Mouse (Mus musculus) stomach, embryonic 14.5 days (tissue): ENCODE results near the gene I830077J02Rik. TPM values are rescaled to one million over a fixed set of nuclear protein-coding genes. Genes with fewer than 3 reads are reported as not detected.

Source experiments
- ATAC-seq: fragments of 200-750 bp; cut with Nextera tagmentation; 2 replicates; pipeline ENCODE4 v1.8.0; 2017; ENCODE audit warnings: low read depth, moderate TSS enrichment; ENCODE audit not compliant: insufficient number of reproducible peaks, insufficient read depth, low FRiP score
- H3K27ac ChIP-seq: fragments of 300-500 bp; sonication (generic); 2 replicates; pipeline ENCODE4 v1.5.1; 2014; ENCODE audit warnings: mild to moderate bottlenecking, low read length, moderate library complexity, mixed read lengths
- H3K27me3 ChIP-seq: fragments of 300-500 bp; sonication (generic); 2 replicates; pipeline ENCODE4 v1.6.1; 2014; ENCODE audit warnings: low read length, control low read depth, mixed read lengths; ENCODE audit not compliant: control insufficient read depth, insufficient read depth
- H3K36me3 ChIP-seq: fragments of 300-500 bp; sonication (generic); 2 replicates; pipeline ENCODE4 v1.6.1; 2014; ENCODE audit warnings: mild to moderate bottlenecking, control low read depth, low read length, moderate library complexity, mixed read lengths; ENCODE audit not compliant: control insufficient read depth, insufficient read depth
- H3K4me1 ChIP-seq: fragments of 300-500 bp; sonication (generic); 2 replicates; pipeline ENCODE4 v1.6.1; 2014; ENCODE audit warnings: low read length, control low read depth, mixed read lengths; ENCODE audit not compliant: control insufficient read depth, insufficient read depth
- H3K4me2 ChIP-seq: fragments of 300-500 bp; sonication (generic); replicated peaks from 2 replicates; pipeline ENCODE4 v1.6.1; 2014; ENCODE audit warnings: low read depth, low read length, control low read depth
- H3K4me3 ChIP-seq: fragments of 300-500 bp; sonication (generic); 2 replicates; pipeline ENCODE4 v1.5.1; 2014; ENCODE audit warnings: low read depth, low read length, control low read depth
- H3K9ac ChIP-seq: fragments of 300-500 bp; sonication (generic); replicated peaks from 2 replicates; pipeline ENCODE4 v1.6.1; 2014; ENCODE audit warnings: low read depth, mild to moderate bottlenecking, control low read depth, low read length, moderate library complexity, mixed read lengths
- H3K9me3 ChIP-seq: fragments of 300-500 bp; sonication (generic); 2 replicates; pipeline ENCODE4 v1.6.1; 2016; ENCODE audit warnings: low read depth, low read length, control low read depth; ENCODE audit not compliant: control insufficient read depth
- WGBS: fragments of 180-500 bp; shearing (Covaris S2); extraction: QIAGEN DNeasy Blood & Tissue Kit; methylation state at CpG from one replicate; pipeline ENCODE4 v1.1.7; 2014; 5-methylcytosine and 5-hydroxymethylcytosine counted together
- polyA plus RNA-seq: library from polyadenylated mRNA; unstranded; fragments of >200 nt; fragmentation: Nextera tagmentation; extraction: Ambion mirVana; gene quantifications from 2 replicates; pipeline ENCODE4 v1.2.1, GENCODE M21; 2014

The I830077J02Rik gene
- polyA plus RNA-seq = 1.2 and 1.5 TPM in 2 replicates

- Histone ChIP-seq H3K9ac (no peak within 1 kb of the TSS), H3K9me3 (no peaks in the 10 kb centered on the region), H3K27me3 (no peaks in the 10 kb centered on the region), H3K27ac (no peak within 1 kb of the TSS), H3K4me1 (no peaks in the 10 kb centered on the region), H3K4me2 (no peak within 1 kb of the TSS), H3K4me3 (no peak within 1 kb of the TSS), H3K36me3 (no peaks in the 10 kb centered on the region)
- no peak for ATAC-seq
- 85% methylated on average over 8 of the region's 8 CpGs for WGBS
Observed at GRCm38 (mm10) chr3:105932240-105933071, at the start of gene I830077J02Rik. I830077J02Rik (minus strand) TSS chr3:105932664.

- WGBS = 89% methylated on average over 2 of the region's 2 CpGs
- peaks cover 7% of the 10 kb centered on the region; the same call in 1 of the 2 replicates for H3K36me3 ChIP-seq
- no peak for ATAC-seq
- no peaks in the 10 kb centered on the region for H3K4me1 ChIP-seq
- no peak overlapping the region for H3K4me2 ChIP-seq
- H3K9me3 ChIP-seq = no peaks in the 10 kb centered on the region
- H3K4me3 ChIP-seq = no peak overlapping the region
- H3K9ac ChIP-seq = no peak overlapping the region
- no peak overlapping the region for H3K27ac ChIP-seq
- no peaks in the 10 kb centered on the region for H3K27me3 ChIP-seq
Observed at GRCm38 (mm10) chr3:105974174-105974573, 41.7 kb upstream of the I830077J02Rik start.

- no peaks in the 10 kb centered on the region for H3K4me1 ChIP-seq
- WGBS = 59% methylated on average over 3 of the region's 3 CpGs
Observed at GRCm38 (mm10) chr3:105973411-105973810, 40.9 kb upstream of the I830077J02Rik start, which contains the start of gene Ovgp1. Ovgp1 (plus strand) TSS chr3:105973711.

GRCm38 (mm10) chr3:105971831-105972446, 39.5 kb upstream of the I830077J02Rik start:
- WGBS = 75% methylated on average over 5 of the region's 5 CpGs
- Histone ChIP-seq H3K27ac (no peak overlapping the region), H3K27me3 (no peaks in the 10 kb centered on the region), H3K4me3 (no peak overlapping the region), H3K9me3 (no peaks in the 10 kb centered on the region), H3K36me3 (peaks cover 25% of the 10 kb centered on the region), H3K4me2 (no peak overlapping the region), H3K9ac (no peak overlapping the region), H3K4me1 (no peaks in the 10 kb centered on the region)
- ATAC-seq = no peak

More at GRCm38 (mm10) chr3:105973411-105973810, 40.9 kb upstream of the I830077J02Rik start, which contains the start of gene Ovgp1:
- Histone ChIP-seq H3K4me3 (no peak within 1 kb of the TSS), H3K4me2 (no peak within 1 kb of the TSS), H3K27me3 (no peaks in the 10 kb centered on the region), H3K36me3 (peaks cover 15% of the 10 kb centered on the region), H3K9me3 (no peaks in the 10 kb centered on the region), H3K27ac (no peak within 1 kb of the TSS), H3K9ac (no peak within 1 kb of the TSS)
- ATAC-seq = no peak

- Histone ChIP-seq H3K9me3 (no peaks in the 10 kb centered on the region), H3K4me3 (peak overlapping the region; percentile 88; the same call in 1 of the 2 replicates), H3K36me3 (peaks cover 44% of the 10 kb centered on the region), H3K27ac (no peak overlapping the region), H3K4me2 (peak overlapping the region; percentile 91), H3K4me1 (peaks cover 19% of the 10 kb centered on the region), H3K9ac (no peak overlapping the region), H3K27me3 (no peaks in the 10 kb centered on the region)
- ATAC-seq = no peak
- WGBS = 96% methylated on average over 2 of the region's 2 CpGs
Observed at GRCm38 (mm10) chr3:105960700-105961099, 28.2 kb upstream of the I830077J02Rik start.

GRCm38 (mm10) chr3:105959999-105960398, 27.5 kb upstream of the I830077J02Rik start, which contains the start of gene Atp5f1:
Atp5f1 (minus strand) TSS chr3:105960099.
- Histone ChIP-seq H3K9ac (peak within 1 kb of the TSS; percentile 93), H3K4me2 (peak within 1 kb of the TSS; percentile 91), H3K4me3 (peak within 1 kb of the TSS; percentile 88), H3K4me1 (peaks cover 19% of the 10 kb centered on the region), H3K27me3 (no peaks in the 10 kb centered on the region), H3K9me3 (no peaks in the 10 kb centered on the region), H3K27ac (peak within 1 kb of the TSS; percentile 77; the same call in 1 of the 2 replicates), H3K36me3 (peaks cover 39% of the 10 kb centered on the region)
- ATAC-seq = no peak
- 4% methylated on average over 6 of the region's 6 CpGs for WGBS

GRCm38 (mm10) chr3:105959585-105959984, 27.1 kb upstream of the I830077J02Rik start:
- Histone ChIP-seq H3K4me2 (peak overlapping the region; percentile 91), H3K4me3 (peak overlapping the region; percentile 88), H3K27me3 (no peaks in the 10 kb centered on the region), H3K9me3 (no peaks in the 10 kb centered on the region), H3K27ac (peak overlapping the region; percentile 62; the same call in 1 of the 2 replicates), H3K9ac (peak overlapping the region; percentile 93), H3K36me3 (peaks cover 38% of the 10 kb centered on the region), H3K4me1 (peaks cover 19% of the 10 kb centered on the region)
- peak; percentile 71 for ATAC-seq
- under 1% methylated on average over 26 of the region's 26 CpGs for WGBS

GRCm38 (mm10) chr3:105958974-105959580, 26.6 kb upstream of the I830077J02Rik start, which contains the start of gene Wdr77:
Wdr77 (plus strand) TSS chr3:105959369.
- Histone ChIP-seq H3K9ac (peak within 1 kb of the TSS; percentile 93), H3K4me2 (peak within 1 kb of the TSS; percentile 91), H3K27ac (peak within 1 kb of the TSS; percentile 77; the same call in 1 of the 2 replicates), H3K4me3 (peak within 1 kb of the TSS; percentile 88), H3K36me3 (peaks cover 36% of the 10 kb centered on the region), H3K9me3 (no peaks in the 10 kb centered on the region), H3K27me3 (no peaks in the 10 kb centered on the region), H3K4me1 (peaks cover 19% of the 10 kb centered on the region)
- peak; percentile 98 for ATAC-seq
- under 1% methylated on average over 52 of the region's 52 CpGs for WGBS
